Mouse (Mus musculus): Measurements from ENCODE around the gene Cuedc2. TPM values are rescaled to one million over a fixed set of nuclear protein-coding genes. Genes with fewer than 3 reads are reported as not detected.

Gene Cuedc2
- polyA plus RNA-seq (2014; fragmentation: Nextera tagmentation; extraction: Ambion mirVana): 252 and 260 TPM in 2 replicates

DNA sequence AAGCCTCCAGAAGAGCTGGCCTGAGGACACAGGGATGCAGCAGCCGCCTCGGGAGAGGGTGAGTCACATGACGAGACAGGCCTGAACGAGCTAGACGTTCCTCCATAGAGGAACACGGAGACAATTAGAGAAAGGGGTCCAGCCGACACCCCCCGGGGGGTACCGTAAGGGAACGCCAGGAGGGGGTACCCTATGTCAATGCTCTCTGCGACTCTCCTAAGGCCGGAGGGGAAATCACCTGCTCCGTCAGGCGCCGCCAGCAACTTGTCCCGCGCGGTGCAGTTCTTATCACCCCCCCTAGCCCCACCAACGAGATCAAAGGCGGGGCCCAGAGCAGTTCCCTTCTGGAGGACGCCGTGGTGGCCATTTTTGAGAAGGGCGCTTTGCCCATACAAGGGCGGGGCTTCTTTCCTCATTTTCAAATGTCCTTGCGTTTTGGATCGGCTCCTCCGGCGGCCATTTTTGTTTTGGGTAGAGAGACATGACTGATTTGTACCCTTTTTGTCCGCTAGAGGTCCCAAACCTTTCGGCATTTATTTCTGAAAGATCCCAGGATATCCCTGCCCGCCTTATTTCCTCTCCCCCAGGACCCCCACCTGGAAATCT is at the start of gene Cuedc2:
TSS of gene Cuedc2 (minus strand) at position 372 of the 606 bp plus-strand sequence.
- H3K4me2 ChIP-seq (replicated peaks; ENCODE audit: low read depth, low read length): peak within 1 kb of the TSS; percentile 79
- peak within 1 kb of the TSS; percentile 64 for H3K9ac ChIP-seq (ENCODE audit: low read depth, low read length)
- under 1% methylated on average over 31 of the region's 31 CpGs for WGBS
- peak within 1 kb of the TSS; percentile 67 for H3K4me3 ChIP-seq (ENCODE audit: low read depth, low read length)
- peak within 1 kb of the TSS; percentile 54 for H3K27ac ChIP-seq (ENCODE audit: low read depth, low read length)
- H3K36me3 ChIP-seq (ENCODE audit: control insufficient read depth, insufficient read depth, low read length): no peaks in the 10 kb centered on the region
- H3K9me3 ChIP-seq (ENCODE audit: control insufficient read depth, low read length): no peaks in the 10 kb centered on the region
- DNase-seq (ENCODE audit: low spot score) (peak; percentile 99), ATAC-seq (ENCODE audit: low FRiP score) (peak; percentile 91)
- H3K4me1 ChIP-seq (replicated peaks; ENCODE audit: control insufficient read depth, insufficient read depth, low read length): peaks cover 5% of the 10 kb centered on the region
- no peaks in the 10 kb centered on the region for H3K27me3 ChIP-seq (ENCODE audit: control insufficient read depth, insufficient read depth, low read length)

- no peak for DNase-seq (ENCODE audit: low spot score)
- Histone ChIP-seq H3K27me3 (ENCODE audit: control insufficient read depth, insufficient read depth, low read length) (no peaks in the 10 kb centered on the region), H3K9ac (ENCODE audit: low read depth, low read length) (no peak overlapping the region), H3K4me2 (replicated peaks; ENCODE audit: low read depth, low read length) (no peak overlapping the region), H3K4me3 (ENCODE audit: low read depth, low read length) (no peak overlapping the region), H3K9me3 (ENCODE audit: control insufficient read depth, low read length) (no peaks in the 10 kb centered on the region), H3K36me3 (ENCODE audit: control insufficient read depth, insufficient read depth, low read length) (peaks cover 36% of the 10 kb centered on the region), H3K4me1 (replicated peaks; ENCODE audit: control insufficient read depth, insufficient read depth, low read length) (no peaks in the 10 kb centered on the region), H3K27ac (ENCODE audit: low read depth, low read length) (no peak overlapping the region)
- WGBS: 94% methylated on average over 9 of the region's 9 CpGs
- no peak for ATAC-seq (ENCODE audit: low FRiP score)
Measured at GRCm38 (mm10) chr19:46382275-46382674, 43.8 kb upstream of the Cuedc2 start.

- Histone ChIP-seq H3K36me3 (ENCODE audit: control insufficient read depth, insufficient read depth, low read length) (peaks cover 15% of the 10 kb centered on the region; the same call in 1 of the 2 replicates), H3K9ac (ENCODE audit: low read depth, low read length) (no peak overlapping the region), H3K27ac (ENCODE audit: low read depth, low read length) (no peak overlapping the region), H3K4me3 (ENCODE audit: low read depth, low read length) (no peak overlapping the region), H3K4me2 (replicated peaks; ENCODE audit: low read depth, low read length) (no peak overlapping the region), H3K27me3 (ENCODE audit: control insufficient read depth, insufficient read depth, low read length) (no peaks in the 10 kb centered on the region), H3K4me1 (replicated peaks; ENCODE audit: control insufficient read depth, insufficient read depth, low read length) (no peaks in the 10 kb centered on the region), H3K9me3 (ENCODE audit: control insufficient read depth, low read length) (no peaks in the 10 kb centered on the region)
- WGBS: 70% methylated on average over 4 of the region's 4 CpGs
- no peak for ATAC-seq (ENCODE audit: low FRiP score)
- DNase-seq (ENCODE audit: low spot score): no peak
Measured at GRCm38 (mm10) chr19:46375891-46376290, 37.4 kb upstream of the Cuedc2 start.

- no peak for DNase-seq (ENCODE audit: low spot score)
- no peak overlapping the region for H3K4me2 ChIP-seq (replicated peaks; ENCODE audit: low read depth, low read length)
- no peaks in the 10 kb centered on the region for H3K9me3 ChIP-seq (ENCODE audit: control insufficient read depth, low read length)
- no peak for ATAC-seq (ENCODE audit: low FRiP score)
- no peaks in the 10 kb centered on the region for H3K4me1 ChIP-seq (replicated peaks; ENCODE audit: control insufficient read depth, insufficient read depth, low read length)
- no peaks in the 10 kb centered on the region for H3K27me3 ChIP-seq (ENCODE audit: control insufficient read depth, insufficient read depth, low read length)
- peaks cover 12% of the 10 kb centered on the region; the same call in 1 of the 2 replicates for H3K36me3 ChIP-seq (ENCODE audit: control insufficient read depth, insufficient read depth, low read length)
- no peak overlapping the region for H3K4me3 ChIP-seq (ENCODE audit: low read depth, low read length)
- no peak overlapping the region for H3K27ac ChIP-seq (ENCODE audit: low read depth, low read length)
- no peak overlapping the region for H3K9ac ChIP-seq (ENCODE audit: low read depth, low read length)
- 63% methylated on average over 5 of the region's 5 CpGs for WGBS
Measured at GRCm38 (mm10) chr19:46375489-46375888, 37.0 kb upstream of the Cuedc2 start.

GRCm38 (mm10) chr19:46374477-46375088 is 36.1 kb upstream of the Cuedc2 start:
- peak overlapping the region; percentile 0; the same call in 1 of the 2 replicates for H3K9ac ChIP-seq (ENCODE audit: low read depth, low read length)
- H3K27me3 ChIP-seq (ENCODE audit: control insufficient read depth, insufficient read depth, low read length): no peaks in the 10 kb centered on the region
- ATAC-seq (ENCODE audit: low FRiP score) (peak; percentile 43; the same call in 1 of the 2 replicates), DNase-seq (ENCODE audit: low spot score) (no peak)
- H3K4me2 ChIP-seq (replicated peaks; ENCODE audit: low read depth, low read length): no peak overlapping the region
- no peaks in the 10 kb centered on the region for H3K4me1 ChIP-seq (replicated peaks; ENCODE audit: control insufficient read depth, insufficient read depth, low read length)
- H3K9me3 ChIP-seq (ENCODE audit: control insufficient read depth, low read length): no peaks in the 10 kb centered on the region
- peaks cover 12% of the 10 kb centered on the region; the same call in 1 of the 2 replicates for H3K36me3 ChIP-seq (ENCODE audit: control insufficient read depth, insufficient read depth, low read length)
- H3K4me3 ChIP-seq (ENCODE audit: low read depth, low read length): no peak overlapping the region
- WGBS: 47% methylated on average over 21 of the region's 21 CpGs
- no peak overlapping the region for H3K27ac ChIP-seq (ENCODE audit: low read depth, low read length)

DNA sequence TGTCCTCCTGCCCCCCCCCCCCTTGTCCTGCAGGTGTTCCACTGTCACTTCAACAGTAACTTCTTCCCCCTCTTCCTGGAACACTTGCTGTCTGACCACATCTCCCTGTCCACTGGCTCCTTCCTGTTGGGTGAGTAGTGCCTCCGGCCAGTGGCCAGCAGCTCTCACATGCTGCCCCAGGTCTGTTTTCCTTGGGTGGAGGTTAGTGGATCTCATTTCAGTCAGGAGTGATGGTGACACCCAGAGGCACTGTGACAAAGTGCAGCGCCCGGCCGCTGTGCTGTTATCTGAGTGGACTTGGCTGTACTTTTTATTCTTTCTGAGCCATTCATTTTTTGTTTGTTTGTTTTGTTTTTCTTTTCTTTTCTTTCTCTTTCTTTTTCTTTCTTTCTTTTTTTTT is 30.7 kb upstream of the Cuedc2 start:
- no peaks in the 10 kb centered on the region for H3K9me3 ChIP-seq (ENCODE audit: control insufficient read depth, low read length)
- ATAC-seq (ENCODE audit: low FRiP score) (no peak), DNase-seq (ENCODE audit: low spot score) (peak; percentile 53)
- WGBS: 35% methylated on average over 4 of the region's 4 CpGs
- no peaks in the 10 kb centered on the region for H3K4me1 ChIP-seq (replicated peaks; ENCODE audit: control insufficient read depth, insufficient read depth, low read length)
- no peak overlapping the region for H3K9ac ChIP-seq (ENCODE audit: low read depth, low read length)
- H3K36me3 ChIP-seq (ENCODE audit: control insufficient read depth, insufficient read depth, low read length): no peaks in the 10 kb centered on the region
- no peak overlapping the region for H3K4me3 ChIP-seq (ENCODE audit: low read depth, low read length)
- H3K27me3 ChIP-seq (ENCODE audit: control insufficient read depth, insufficient read depth, low read length): no peaks in the 10 kb centered on the region
- H3K4me2 ChIP-seq (replicated peaks; ENCODE audit: low read depth, low read length): no peak overlapping the region
- H3K27ac ChIP-seq (ENCODE audit: low read depth, low read length): no peak overlapping the region

DNA sequence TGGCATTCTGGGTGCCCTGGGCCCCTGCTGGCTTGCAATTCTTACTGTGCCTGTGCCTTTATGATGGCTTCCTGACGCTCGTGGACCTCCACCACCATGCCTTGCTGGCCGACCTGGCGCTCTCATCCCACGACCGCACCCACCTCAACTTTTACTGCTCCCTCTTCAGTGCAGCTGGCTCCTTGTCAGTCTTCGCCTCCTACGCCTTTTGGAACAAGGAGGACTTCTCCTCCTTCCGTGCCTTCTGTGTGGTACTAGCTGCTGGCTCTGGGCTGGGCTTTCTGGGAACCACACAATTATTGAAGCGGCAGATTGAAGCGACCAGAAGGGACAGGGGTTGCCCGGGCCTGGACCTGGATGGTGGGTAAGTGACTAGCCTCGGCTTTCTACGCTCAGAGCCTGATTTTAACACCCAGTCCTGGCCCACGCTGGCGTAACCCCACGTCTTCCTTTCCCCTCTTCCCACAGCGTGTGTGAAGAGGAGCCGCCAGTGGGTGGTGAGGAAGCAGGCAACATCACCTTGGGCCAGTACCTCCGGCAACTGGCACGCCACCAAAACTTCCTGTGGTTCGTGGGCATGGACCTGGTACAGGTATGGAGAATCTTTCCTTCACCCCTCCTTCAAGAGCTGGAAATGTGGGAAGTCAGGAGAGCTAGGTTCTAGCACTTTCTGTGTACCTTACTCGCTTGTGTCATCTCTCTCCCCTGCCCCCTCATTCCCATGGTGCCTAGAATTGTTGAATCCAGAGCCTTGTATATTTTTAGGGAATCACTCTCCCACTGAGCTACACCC is 29.5 kb upstream of the Cuedc2 start:
- Histone ChIP-seq H3K27ac (ENCODE audit: low read depth, low read length) (no peak overlapping the region), H3K9me3 (ENCODE audit: control insufficient read depth, low read length) (no peaks in the 10 kb centered on the region), H3K36me3 (ENCODE audit: control insufficient read depth, insufficient read depth, low read length) (no peaks in the 10 kb centered on the region), H3K27me3 (ENCODE audit: control insufficient read depth, insufficient read depth, low read length) (no peaks in the 10 kb centered on the region), H3K9ac (ENCODE audit: low read depth, low read length) (no peak overlapping the region), H3K4me2 (replicated peaks; ENCODE audit: low read depth, low read length) (no peak overlapping the region), H3K4me3 (ENCODE audit: low read depth, low read length) (no peak overlapping the region), H3K4me1 (replicated peaks; ENCODE audit: control insufficient read depth, insufficient read depth, low read length) (no peaks in the 10 kb centered on the region)
- DNase-seq (ENCODE audit: low spot score) (no peak), ATAC-seq (ENCODE audit: low FRiP score) (no peak)
- 90% methylated on average over 23 of the region's 23 CpGs for WGBS

DNA sequence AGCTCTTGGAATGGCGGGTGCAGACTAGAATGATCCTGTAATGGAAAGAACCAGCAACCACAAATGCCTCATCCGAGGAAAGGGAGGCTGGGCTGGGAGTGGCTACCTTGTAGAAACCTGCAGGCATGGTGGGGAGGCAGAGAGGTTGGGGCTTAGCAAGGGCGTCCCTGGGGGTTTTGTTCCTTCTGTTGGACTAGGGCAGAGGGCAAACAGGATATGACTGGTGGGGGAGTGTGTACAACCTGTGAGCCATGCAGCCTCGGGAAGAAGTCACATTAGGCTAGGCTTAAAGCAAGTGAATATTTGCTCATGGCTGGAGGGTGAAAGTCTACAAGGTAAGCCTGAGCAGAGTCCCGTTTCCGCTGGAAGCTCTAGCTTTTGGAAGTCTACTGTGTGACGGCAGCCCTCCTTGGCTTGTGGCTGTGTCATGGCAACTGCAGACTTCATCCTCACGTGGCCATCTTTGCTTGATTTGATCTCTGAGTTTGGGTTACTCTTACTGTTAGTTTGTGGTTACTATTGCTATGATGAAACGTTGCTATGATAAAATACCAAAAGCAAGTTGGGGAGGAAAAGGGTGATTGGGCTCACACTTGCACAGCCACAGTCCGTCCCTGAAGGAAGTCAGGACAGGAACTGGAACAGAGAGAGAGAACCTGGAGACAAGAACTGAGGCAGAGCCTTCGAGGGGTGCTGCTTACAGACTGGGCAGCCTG is 24.9 kb upstream of the Cuedc2 start:
- Histone ChIP-seq H3K27me3 (ENCODE audit: control insufficient read depth, insufficient read depth, low read length) (no peaks in the 10 kb centered on the region; the same call in 1 of the 2 replicates), H3K4me1 (replicated peaks; ENCODE audit: control insufficient read depth, insufficient read depth, low read length) (no peaks in the 10 kb centered on the region), H3K4me2 (replicated peaks; ENCODE audit: low read depth, low read length) (no peak overlapping the region), H3K36me3 (ENCODE audit: control insufficient read depth, insufficient read depth, low read length) (no peaks in the 10 kb centered on the region), H3K9me3 (ENCODE audit: control insufficient read depth, low read length) (no peaks in the 10 kb centered on the region), H3K4me3 (ENCODE audit: low read depth, low read length) (no peak overlapping the region), H3K27ac (ENCODE audit: low read depth, low read length) (no peak overlapping the region), H3K9ac (ENCODE audit: low read depth, low read length) (no peak overlapping the region)
- ATAC-seq (ENCODE audit: low FRiP score) (no peak), DNase-seq (ENCODE audit: low spot score) (no peak)
- 88% methylated on average over 11 of the region's 11 CpGs for WGBS

Data from hindbrain, embryonic 11.5 days (tissue).